Mouse (Mus musculus): ENCODE measurements around the gene Pdhx.
A peak's percentile ranks its signal among the peaks of the same experiment; 100 is the strongest.

Gene Pdhx

GRCm38 (mm10) chr2:103062865-103063264 lies 10.4 kb downstream of the Pdhx start:
- peak; percentile 74 for DNase-seq (ENCODE audit: low read depth, low spot score)

GRCm38 (mm10) chr2:103058266-103058665 lies 15.0 kb downstream of the Pdhx start:
- DNase-seq (ENCODE audit: low read depth, low spot score): no peak

- no peak for DNase-seq (ENCODE audit: low read depth, low spot score)
Measured at GRCm38 (mm10) chr2:103055820-103056219, 17.5 kb downstream of the Pdhx start.

GRCm38 (mm10) chr2:103051937-103052893 lies 21.1 kb downstream of the Pdhx start:
- DNase-seq (ENCODE audit: low read depth, low spot score): peak; percentile 51

- no peak for DNase-seq (ENCODE audit: low read depth, low spot score)
Measured at GRCm38 (mm10) chr2:103045286-103045685, 28.0 kb downstream of the Pdhx start.

- no peak for DNase-seq (ENCODE audit: low read depth, low spot score)
Measured at GRCm38 (mm10) chr2:103040896-103041295, 32.4 kb downstream of the Pdhx start.

GRCm38 (mm10) chr2:103037831-103038230 lies 35.5 kb downstream of the Pdhx start:
- no peak for DNase-seq (ENCODE audit: low read depth, low spot score)

- DNase-seq (ENCODE audit: low read depth, low spot score): no peak
Measured at GRCm38 (mm10) chr2:103022728-103023127, 50.6 kb downstream of the Pdhx start.

GRCm38 (mm10) chr2:103020191-103020987 lies 52.9 kb downstream of the Pdhx start:
- no peak for DNase-seq (ENCODE audit: low read depth, low spot score)

- peak; percentile 25 for DNase-seq (ENCODE audit: low read depth, low spot score)
Measured at GRCm38 (mm10) chr2:103018817-103019494, 54.4 kb downstream of the Pdhx start.

- no peak for DNase-seq (ENCODE audit: low read depth, low spot score)
Measured at GRCm38 (mm10) chr2:103017391-103017824, 55.9 kb downstream of the Pdhx start.

- no peak for DNase-seq (ENCODE audit: low read depth, low spot score)
Measured at GRCm38 (mm10) chr2:103016089-103016488, 57.2 kb downstream of the Pdhx start.

GRCm38 (mm10) chr2:103012782-103013575 lies 60.3 kb downstream of the Pdhx start:
- DNase-seq (ENCODE audit: low read depth, low spot score): peak; percentile 43

- DNase-seq (ENCODE audit: low read depth, low spot score): peak; percentile 50
Measured at GRCm38 (mm10) chr2:103008221-103008620, 65.1 kb downstream of the Pdhx start.

GRCm38 (mm10) chr2:103004599-103004998 lies 68.7 kb downstream of the Pdhx start:
- DNase-seq (ENCODE audit: low read depth, low spot score): no peak

- DNase-seq (ENCODE audit: low read depth, low spot score): peak; percentile 57
Measured at GRCm38 (mm10) chr2:102999153-102999575, 74.1 kb downstream of the Pdhx start.

GRCm38 (mm10) chr2:102998356-102998755 lies 75.0 kb downstream of the Pdhx start:
- DNase-seq (ENCODE audit: low read depth, low spot score): peak; percentile 16

GRCm38 (mm10) chr2:102997874-102998273 lies 75.4 kb downstream of the Pdhx start:
- DNase-seq (ENCODE audit: low read depth, low spot score): no peak

GRCm38 (mm10) chr2:102993841-102994607 lies 79.3 kb downstream of the Pdhx start:
- DNase-seq (ENCODE audit: low read depth, low spot score): no peak

- no peak for DNase-seq (ENCODE audit: low read depth, low spot score)
Measured at GRCm38 (mm10) chr2:102992405-102992804, 80.9 kb downstream of the Pdhx start.

Data from A20 (cell line).